Mouse (Mus musculus) mesoderm, embryonic 11.5 days (tissue): ENCODE data around the gene Olfr112.
"Not testable (repeated sequence)": the region's sequence is repeated elsewhere in the genome, so short reads cannot be mapped to it uniquely, and the experiment has no call there.

Experiments
- DNase-seq: peaks from one replicate; pipeline ENCODE4 v3.0.0-alpha.2; 2012; ENCODE audit warnings: low read depth, low spot score

The Olfr112 gene

GRCm38 (mm10) chr17:37569351-37569750 lies at the start of gene Olfr112:
TSS of gene Olfr112 (minus strand) at chr17:37569451.
- no peak for DNase-seq

DNA sequence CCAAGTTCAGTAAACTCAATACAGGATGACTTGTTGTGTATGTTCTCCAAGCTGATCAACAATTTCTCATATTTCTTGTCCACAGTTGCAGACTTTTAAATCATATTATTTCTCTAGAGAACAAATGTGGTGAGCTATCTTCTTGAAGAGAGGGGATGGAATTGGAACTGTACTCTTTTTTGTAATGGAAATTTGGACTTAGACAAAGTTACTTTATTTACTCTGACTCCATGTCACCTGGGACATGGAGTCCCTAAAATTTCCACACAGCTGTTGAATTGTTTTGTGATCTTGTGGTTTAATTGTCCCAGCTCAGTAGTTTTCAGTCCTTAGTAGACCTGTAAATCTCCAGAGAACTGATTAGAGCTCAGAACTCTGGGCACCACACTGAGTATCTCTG lies 23.4 kb upstream of the Olfr112 start, which contains the start of gene Olfr114:
TSS of gene Olfr114 (minus strand) at position 101 of the 400 bp plus-strand sequence.
- no peak for DNase-seq

DNA sequence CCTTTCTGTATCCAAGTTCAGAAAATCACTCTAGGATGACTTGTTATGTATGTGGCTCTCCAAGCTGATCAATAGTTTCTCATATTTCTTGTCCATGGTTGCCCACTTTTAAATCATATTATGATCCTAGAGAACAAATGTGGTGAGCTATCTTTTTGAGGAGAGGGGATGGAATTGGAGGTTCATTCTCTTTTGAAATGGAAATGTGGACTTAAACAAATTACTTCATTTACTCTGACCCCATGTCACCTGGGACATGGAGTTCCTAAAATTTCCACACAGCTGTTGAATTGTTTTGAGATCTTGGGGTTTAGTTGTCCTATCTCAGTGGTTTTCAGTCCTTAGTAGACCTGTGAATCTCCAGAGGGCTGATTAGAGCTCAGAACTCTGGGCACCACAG lies 8.3 kb upstream of the Olfr112 start, which contains the start of gene Olfr113:
TSS of gene Olfr113 (minus strand) at position 101 of the 400 bp plus-strand sequence.
- no peak for DNase-seq

GRCm38 (mm10) chr17:37558913-37559615 lies 10.2 kb downstream of the Olfr112 start:
- no peak for DNase-seq

DNA sequence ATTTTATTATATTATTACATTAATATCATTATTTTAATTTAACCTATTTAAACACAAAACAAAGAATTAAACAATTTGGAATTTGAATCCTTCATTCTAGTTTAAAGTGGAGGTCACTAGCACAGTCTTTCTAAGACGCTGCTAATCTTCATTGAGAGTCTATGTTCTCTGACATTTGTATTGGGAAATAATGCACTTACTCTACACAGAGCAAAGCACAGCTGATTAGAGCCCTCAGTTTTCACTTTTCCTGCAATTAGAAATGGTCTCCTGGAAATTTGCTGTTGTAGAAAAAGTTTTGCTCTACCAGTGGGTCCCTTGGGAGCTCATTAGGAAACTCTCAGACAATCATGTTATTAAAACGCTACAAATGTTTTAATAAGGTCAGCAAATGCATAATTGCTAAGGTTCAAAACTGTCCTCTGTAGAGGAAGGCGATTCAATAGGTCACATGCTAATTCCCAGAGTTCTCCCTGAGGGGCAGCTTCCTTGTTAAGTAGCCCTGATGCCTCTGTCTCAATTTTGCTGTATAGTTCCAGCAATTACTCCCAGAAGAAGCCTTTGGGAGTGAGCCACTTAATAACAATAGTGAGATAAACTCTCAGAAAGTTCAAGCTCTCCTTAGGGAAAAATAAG lies 25.3 kb downstream of the Olfr112 start:
- DNase-seq: no peak

DNA sequence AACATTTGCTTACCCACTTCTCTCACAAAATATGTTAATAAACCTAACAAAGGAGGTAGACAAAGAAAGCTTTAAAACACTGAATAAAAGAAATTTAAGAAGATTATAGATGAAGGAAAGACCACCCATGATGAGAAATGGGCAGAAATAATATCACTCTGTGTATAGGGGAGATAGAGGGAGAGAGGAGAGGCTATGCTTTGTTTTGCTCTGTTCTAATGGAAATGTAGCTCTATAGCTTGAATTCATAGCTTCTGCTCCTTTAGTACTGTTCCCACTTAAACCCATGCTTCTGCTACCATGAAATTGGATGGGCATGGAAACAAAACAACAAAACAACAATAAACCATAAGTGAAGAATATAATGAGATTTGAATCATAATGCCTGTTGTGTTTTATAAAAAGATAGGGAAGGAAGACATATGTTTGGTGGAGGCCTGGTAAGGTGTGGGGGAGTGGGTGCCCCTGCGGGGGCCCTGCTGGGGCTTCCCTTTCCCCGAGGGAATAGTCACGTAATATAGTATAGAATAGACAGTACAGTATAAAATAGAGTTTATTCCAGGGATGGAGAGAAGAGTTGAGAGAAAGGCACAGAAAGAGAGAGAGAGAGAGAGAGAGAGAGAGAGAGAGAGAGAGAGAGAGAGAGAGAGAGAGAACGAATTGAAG lies 27.7 kb downstream of the Olfr112 start:
- DNase-seq: no peak

DNA sequence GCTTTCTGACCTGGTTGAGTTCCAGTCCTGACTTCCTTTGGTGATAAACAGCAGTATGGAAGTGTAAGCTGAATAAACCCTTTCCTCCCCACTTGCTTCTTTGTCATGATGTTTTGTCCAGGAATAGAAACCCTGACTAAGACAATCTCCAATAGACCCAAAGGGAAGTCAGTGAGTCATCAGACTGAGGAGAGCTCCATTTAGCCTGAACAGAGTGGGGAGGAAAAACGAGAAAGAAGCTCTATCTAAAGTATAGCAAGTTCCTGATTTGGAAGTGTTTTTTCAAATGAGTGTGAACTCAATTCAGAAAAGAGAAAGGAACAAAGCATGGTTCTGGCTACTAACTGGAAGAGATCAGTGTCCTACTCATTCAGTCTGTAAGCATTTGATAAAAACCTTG lies 30.8 kb downstream of the Olfr112 start:
- not testable (repeated sequence) for DNase-seq

GRCm38 (mm10) chr17:37535173-37535572 lies 34.1 kb downstream of the Olfr112 start:
- DNase-seq: no peak

DNA sequence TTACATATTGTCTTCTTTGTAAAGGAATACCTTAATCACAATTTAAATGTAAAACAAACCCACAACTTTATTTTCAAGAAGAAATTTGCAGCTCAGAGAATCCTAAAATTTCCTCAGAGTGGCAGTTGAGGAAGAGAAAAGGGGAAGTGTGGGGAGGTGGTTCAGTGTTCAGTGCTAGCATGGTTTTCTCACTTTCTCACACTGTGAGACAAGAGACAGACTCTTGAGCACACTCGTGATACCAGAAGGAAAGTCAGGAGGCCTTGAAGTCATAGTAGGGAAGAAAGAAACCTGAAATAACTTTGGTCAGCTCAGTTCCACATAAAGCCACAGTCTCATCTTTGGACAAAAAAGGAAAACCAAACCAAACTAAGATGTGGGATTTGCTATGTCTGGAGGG lies 43.8 kb downstream of the Olfr112 start:
- not testable (repeated sequence) for DNase-seq

DNA sequence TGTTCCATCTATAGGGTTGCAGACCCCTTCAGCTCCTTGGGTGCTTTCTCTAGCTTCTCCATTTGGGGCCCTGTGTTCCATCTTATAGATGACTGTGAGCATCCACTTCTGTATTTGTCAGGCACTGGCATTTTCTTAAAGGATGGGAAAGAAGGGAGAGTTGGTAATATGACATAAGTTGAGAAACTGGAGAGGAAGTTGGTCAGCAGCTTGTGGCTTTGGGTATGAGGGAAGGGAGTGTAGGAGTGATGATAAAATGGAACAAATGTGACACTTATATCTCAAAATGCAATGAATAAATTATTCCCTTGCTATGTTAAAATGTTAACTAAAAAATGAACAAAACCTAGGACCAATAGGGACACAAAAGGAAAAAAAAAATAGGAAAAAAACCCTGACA lies 44.6 kb downstream of the Olfr112 start:
- not testable (repeated sequence) for DNase-seq
